Mouse (Mus musculus) MEL (cell line): ENCODE results near the gene Tnfsf10. TPM values are rescaled to one million over a fixed set of nuclear protein-coding genes. Genes with fewer than 3 reads are reported as not detected.
A peak's percentile ranks its signal among the peaks of the same experiment; 100 is the strongest.
"Not testable (repeated sequence)": the region's sequence is repeated elsewhere in the genome, so short reads cannot be mapped to it uniquely, and the experiment has no call there.

ENCODE experiments used
- DNase-seq: peaks from one replicate; pipeline ENCODE4 v3.0.0; 2011; ENCODE audit warnings: low read depth, low spot score
- H3K27ac ChIP-seq: 2 replicates; pipeline ENCODE4 v1.5.1; 2012; ENCODE audit warnings: low read depth, mild to moderate bottlenecking, control low read depth, low read length, moderate library complexity; ENCODE audit not compliant: control insufficient read depth
- H3K27me3 ChIP-seq, 2 experiments: fragments of 150-350 bp in 1 of 2; sonication (generic) in 1 of 2; 2 replicates each; pipeline ENCODE4 v1.6.1; 2012; ENCODE audit warnings: low read length in 2 of 2, mild to moderate bottlenecking in 2 of 2, improper control_type of control experiment in 1 of 2, moderate library complexity in 1 of 2; ENCODE audit not compliant: insufficient read depth in 2 of 2, control insufficient read depth in 1 of 2
- H3K36me3 ChIP-seq, 2 experiments: 2 replicates each; pipeline ENCODE4 v1.6.1; 2012 to 2014; ENCODE audit warnings: low read length in 2 of 2, improper control_type of control experiment in 1 of 2, inconsistent platforms in 1 of 2, mild to moderate bottlenecking in 1 of 2; ENCODE audit not compliant: insufficient read depth in 2 of 2, control insufficient read depth in 1 of 2
- H3K4me1 ChIP-seq, 2 experiments: fragments of 150-350 bp in 1 of 2; sonication (generic) in 1 of 2; 2 replicates each; pipeline ENCODE4 v1.6.1; 2012; ENCODE audit warnings: low read length in 2 of 2, improper control_type of control experiment in 1 of 2, mild to moderate bottlenecking in 1 of 2; ENCODE audit not compliant: insufficient read depth in 2 of 2, control insufficient read depth in 1 of 2
- H3K4me3 ChIP-seq, 2 experiments: fragments of 150-350 bp in 1 of 2; sonication (generic) in 1 of 2; 2 replicates each; pipeline ENCODE4 v1.5.1; 2012; ENCODE audit warnings: low read depth in 2 of 2, low read length in 2 of 2, mild to moderate bottlenecking in 2 of 2, moderate library complexity in 2 of 2, control low read depth in 1 of 2, improper control_type of control experiment in 1 of 2; ENCODE audit not compliant: control insufficient read depth in 1 of 2, insufficient read depth in 1 of 2
- H3K79me2 ChIP-seq: 2 replicates; pipeline ENCODE4 v1.6.1; 2012; ENCODE audit warnings: mild to moderate bottlenecking, low read length, moderate library complexity; ENCODE audit not compliant: control insufficient read depth, poor library complexity, insufficient read depth
- H3K9ac ChIP-seq: 2 replicates; pipeline ENCODE4 v1.6.1; 2012; ENCODE audit warnings: low read depth, mild to moderate bottlenecking, control low read depth, low read length, moderate library complexity; ENCODE audit not compliant: control insufficient read depth, poor library complexity, severe bottlenecking
- H3K9me3 ChIP-seq: fragments of 150-350 bp; sonication (generic); replicated peaks from 2 replicates; pipeline ENCODE4 v1.6.1; 2012; ENCODE audit warnings: mild to moderate bottlenecking, low read length, improper control_type of control experiment, moderate library complexity; ENCODE audit not compliant: insufficient read depth
- BHLHE40 ChIP-seq: IDR thresholded peaks from 2 replicates; pipeline ENCODE4 v1.6.1; 2012; ENCODE audit warnings: low read depth, mild to moderate bottlenecking, inconsistent platforms, low read length, improper control_type of control experiment, borderline replicate concordance
- MYC ChIP-seq: IDR thresholded peaks from 2 replicates; pipeline ENCODE4 v1.6.1; 2011; ENCODE audit warnings: low read depth, mild to moderate bottlenecking, low read length, improper control_type of control experiment, moderate library complexity
- TAL1 ChIP-seq: IDR thresholded peaks from 2 replicates; pipeline ENCODE4 v1.6.1; 2012; ENCODE audit warnings: mild to moderate bottlenecking, inconsistent platforms, low read length, moderate library complexity, mixed read lengths
- USF1 ChIP-seq: IDR thresholded peaks from 2 replicates; pipeline ENCODE4 v1.6.1; 2014; ENCODE audit warnings: low read depth, mild to moderate bottlenecking, inconsistent platforms, low read length, improper control_type of control experiment, moderate library complexity
- ZMIZ1 ChIP-seq: IDR thresholded peaks from 2 replicates; pipeline ENCODE4 v1.6.1; 2012; ENCODE audit warnings: low read depth, mild to moderate bottlenecking, inconsistent platforms, low read length, improper control_type of control experiment, moderate library complexity
- polyA plus RNA-seq, 2 experiments: library from polyadenylated mRNA; stranded (reverse) in 1 of 2; unstranded in 1 of 2; fragments of >175 nt in 1 of 2; fragments of >200 nt in 1 of 2; gene quantifications; 2 replicates each; pipeline versions ENCODE4 v1.2.1 to v1.2.4; 2012; ENCODE audit warnings: low replicate concordance in 2 of 2, low read depth in 1 of 2; ENCODE audit not compliant: insufficient read length in 2 of 2, insufficient read depth in 1 of 2, missing spikeins in 1 of 2
- total RNA-seq: library from RNA; depleted of rRNA; stranded (reverse); fragments of 300-350 nt; gene quantifications from 2 replicates; pipeline ENCODE4 v1.2.3, GENCODE M21; 2012

Tnfsf10 gene
- total and polyA plus RNA-seq, 3 experiments: 0.04 to 0.06 TPM; not detected in 1

GRCm38 (mm10) chr3:27272926-27273745 is 43.7 kb upstream of the Tnfsf10 start:
- H3K36me3 ChIP-seq: no peaks in the 10 kb centered on the region
- no peaks in the 10 kb centered on the region for H3K79me2 ChIP-seq
- no peak for DNase-seq
- H3K9ac ChIP-seq: no peak overlapping the region
- TF ChIP-seq TAL1 (no peak), MYC (no peak)
- no peaks in the 10 kb centered on the region for H3K4me1 ChIP-seq
- H3K9me3 ChIP-seq: no peaks in the 10 kb centered on the region
- H3K4me3 ChIP-seq: no peak overlapping the region; a peak in 1 of 4 replicates
- H3K27me3 ChIP-seq: peaks cover 0 to 1% of the 10 kb centered on the region in 2 experiments; a peak in 1 of 4 replicates
- no peak overlapping the region for H3K27ac ChIP-seq

- H3K79me2 ChIP-seq, H3K4me3 ChIP-seq, H3K27me3 ChIP-seq, H3K27ac ChIP-seq, H3K9me3 ChIP-seq, DNase-seq, H3K9ac ChIP-seq, H3K36me3 ChIP-seq, H3K4me1 ChIP-seq: not testable (repeated sequence)
Observed at GRCm38 (mm10) chr3:27279286-27279925, 37.4 kb upstream of the Tnfsf10 start.

- H3K9ac ChIP-seq: no peak overlapping the region
- no peaks in the 10 kb centered on the region for H3K4me1 ChIP-seq
- no peak overlapping the region for H3K27ac ChIP-seq
- H3K27me3 ChIP-seq: no peaks in the 10 kb centered on the region
- peak; percentile 20 for DNase-seq
- H3K9me3 ChIP-seq: no peaks in the 10 kb centered on the region
- H3K4me3 ChIP-seq: no peak overlapping the region
- H3K79me2 ChIP-seq: no peaks in the 10 kb centered on the region
- no peaks in the 10 kb centered on the region for H3K36me3 ChIP-seq
- 0 out of 2 replicates have a peak, but pooled peaks have one; percentile 17 for TF ChIP-seq BHLHE40
- TF ChIP-seq USF1: peak; percentile 80
- TF ChIP-seq ZMIZ1: no peak
Observed at GRCm38 (mm10) chr3:27280280-27280749, 36.5 kb upstream of the Tnfsf10 start.
